Mouse (Mus musculus) kidney, adult 2 months (tissue): ENCODE results near the gene Chpf2.

Source experiments
- CTCF ChIP-seq: fragments of 200-500 bp; conservative IDR thresholded peaks from 2 replicates; pipeline ENCODE4 v1.5.1; 2011; ENCODE audit warnings: low read depth, mild to moderate bottlenecking, control low read depth, low read length, moderate library complexity, mixed read lengths; ENCODE audit not compliant: insufficient read depth, insufficient read length
- POLR2A ChIP-seq: fragments of 200-500 bp; IDR thresholded peaks from one replicate; pipeline ENCODE4 v1.6.1; 2011; ENCODE audit warnings: low read depth, low read length, control low read depth

GRCm38 (mm10) chr5:24540387-24541143, 46.0 kb upstream of the Chpf2 start, which contains the start of gene Asb10:
- TF ChIP-seq CTCF (no peak), POLR2A (no peak)
